Mouse (Mus musculus) heart, embryonic 15.5 days (tissue): ENCODE data around the gene Fbl. TPM values are rescaled to one million over a fixed set of nuclear protein-coding genes. Genes with fewer than 3 reads are reported as not detected.
A peak's percentile ranks its signal among the peaks of the same experiment; 100 is the strongest.
"Not testable (repeated sequence)": the region's sequence is repeated elsewhere in the genome, so short reads cannot be mapped to it uniquely, and the experiment has no call there.

Experiments used
- ATAC-seq: fragments of 200-750 bp; cut with Nextera tagmentation; replicated peaks from 2 replicates; pipeline ENCODE4 v1.8.0; 2017; ENCODE audit warnings: low read depth, moderate TSS enrichment; ENCODE audit not compliant: insufficient number of reproducible peaks, insufficient read depth, low FRiP score
- H3K27ac ChIP-seq: fragments of 300-500 bp; sonication (generic); 2 replicates; pipeline ENCODE4 v1.5.1; 2015; ENCODE audit warnings: mild to moderate bottlenecking, inconsistent platforms
- H3K27me3 ChIP-seq: fragments of 300-500 bp; sonication (generic); 2 replicates; pipeline ENCODE4 v1.6.1; 2015; ENCODE audit warnings: inconsistent platforms
- H3K36me3 ChIP-seq: fragments of 300-500 bp; sonication (generic); 2 replicates; pipeline ENCODE4 v1.6.1; 2015; ENCODE audit warnings: mild to moderate bottlenecking, inconsistent platforms
- H3K4me1 ChIP-seq: fragments of 300-500 bp; sonication (generic); replicated peaks from 2 replicates; pipeline ENCODE4 v1.6.1; 2015; ENCODE audit warnings: inconsistent platforms
- H3K4me2 ChIP-seq: fragments of 300-500 bp; sonication (generic); 2 replicates; pipeline ENCODE4 v1.6.1; 2015; ENCODE audit warnings: inconsistent platforms, mild to moderate bottlenecking, moderate library complexity
- H3K4me3 ChIP-seq: fragments of 300-500 bp; sonication (generic); 2 replicates; pipeline ENCODE4 v1.5.1; 2015; ENCODE audit warnings: mild to moderate bottlenecking, inconsistent platforms
- H3K9ac ChIP-seq: fragments of 300-500 bp; sonication (generic); 2 replicates; pipeline ENCODE4 v1.6.1; 2015; ENCODE audit warnings: mild to moderate bottlenecking, inconsistent platforms
- H3K9me3 ChIP-seq: fragments of 300-500 bp; sonication (generic); replicated peaks from 2 replicates; pipeline ENCODE4 v1.6.1; 2016; ENCODE audit warnings: inconsistent platforms
- WGBS: fragments of 180-500 bp; shearing (Covaris S2); methylation state at CpG from one replicate; pipeline ENCODE4 v1.1.7; 2015; ENCODE audit warnings: mixed read lengths; 5-methylcytosine and 5-hydroxymethylcytosine counted together
- polyA plus RNA-seq: library from polyadenylated mRNA; unstranded; fragments of >200 nt; fragmentation: Nextera tagmentation; extraction: Ambion mirVana; gene quantifications from 2 replicates; pipeline ENCODE4 v1.2.1, GENCODE M21; 2015

The Fbl gene
- polyA plus RNA-seq, result 67.5 and 76.4 TPM in 2 replicates

DNA sequence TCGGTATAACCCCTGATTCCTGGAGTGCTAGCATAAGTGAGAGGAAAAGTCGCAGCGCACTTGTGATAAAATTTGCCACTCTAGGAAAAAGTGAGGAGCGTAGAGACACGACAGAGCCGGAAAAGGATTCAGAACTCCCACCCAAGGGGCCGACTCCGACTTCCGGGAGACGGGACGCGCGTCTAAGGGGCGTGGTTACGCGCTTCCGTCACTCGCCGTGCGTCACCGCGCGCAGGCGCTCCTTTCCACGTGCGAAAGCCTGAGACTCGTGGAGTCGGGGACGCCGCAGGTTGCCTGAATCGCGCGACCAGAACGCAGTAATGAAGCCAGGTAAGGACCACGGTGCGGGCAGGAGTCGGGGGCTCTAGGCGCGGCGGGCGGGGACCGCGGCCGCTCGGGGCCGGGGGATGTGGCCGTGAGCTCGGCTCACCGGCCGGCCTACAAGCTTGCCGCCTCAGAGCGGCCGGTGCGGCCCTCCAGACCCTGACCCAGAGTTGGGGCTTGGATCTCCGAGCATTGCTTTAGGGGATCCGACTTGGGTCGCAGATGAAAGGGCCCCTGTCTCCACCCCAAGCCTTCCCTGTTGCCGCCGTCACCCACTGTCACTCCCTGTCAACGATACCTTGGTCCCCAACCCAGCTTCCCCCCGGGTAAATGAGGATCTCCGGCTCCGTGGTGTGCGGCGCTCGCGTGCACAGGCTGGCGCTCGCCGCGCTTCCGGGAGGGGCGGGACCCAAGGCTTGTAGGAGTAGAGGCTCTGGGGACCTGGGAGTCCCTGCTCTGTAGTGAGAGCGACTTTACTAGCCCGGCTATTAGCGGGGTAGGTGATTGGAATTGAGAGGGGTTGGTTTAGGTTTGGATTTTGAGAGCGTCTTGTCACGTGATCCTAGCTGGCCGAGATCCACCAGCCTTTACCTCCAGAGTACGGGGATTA is at the start of gene Fbl:
Gene Fbl, plus strand, starts transcription at position 222 of the 934 bp plus-strand sequence.
- Histone ChIP-seq H3K4me2 (peak within 1 kb of the TSS; percentile 94), H3K27me3 (no peaks in the 10 kb centered on the region), H3K36me3 (no peaks in the 10 kb centered on the region), H3K4me1 (peaks cover 25% of the 10 kb centered on the region), H3K9ac (peak within 1 kb of the TSS; percentile 86), H3K9me3 (no peaks in the 10 kb centered on the region), H3K27ac (peak within 1 kb of the TSS; percentile 92), H3K4me3 (peak within 1 kb of the TSS; percentile 91)
- peak; percentile 92 for ATAC-seq
- under 1% methylated on average over 78 of the region's 80 CpGs for WGBS

DNA sequence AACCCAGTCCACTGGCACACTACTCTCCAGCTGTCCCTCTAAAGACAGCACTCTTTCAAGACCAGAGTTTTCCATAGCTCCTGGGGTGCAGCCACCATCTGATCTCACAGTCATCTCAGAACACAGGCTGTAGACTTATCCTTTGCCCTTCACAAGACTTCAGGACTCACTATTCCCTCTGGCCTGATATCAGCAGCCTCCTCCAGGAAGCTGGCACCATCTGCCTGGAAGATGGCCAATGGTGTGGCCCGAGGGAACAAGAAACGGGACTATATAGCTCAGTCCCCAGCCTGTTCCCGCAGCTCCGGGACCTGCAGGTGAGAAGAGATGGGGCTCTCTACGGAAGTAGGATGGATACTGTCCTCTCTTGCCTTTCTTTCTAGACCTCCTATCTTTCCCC is 40.3 kb upstream of the Fbl start, which contains the start of gene 9530053A07Rik:
Gene 9530053A07Rik, plus strand, starts transcription at position 301 of the 400 bp plus-strand sequence.
- no peaks in the 10 kb centered on the region for H3K36me3 ChIP-seq
- H3K9me3 ChIP-seq, result no peaks in the 10 kb centered on the region
- no peak within 1 kb of the TSS for H3K4me3 ChIP-seq
- H3K4me1 ChIP-seq, result no peaks in the 10 kb centered on the region
- WGBS, result 83% methylated on average over 5 of the region's 5 CpGs
- no peak within 1 kb of the TSS for H3K27ac ChIP-seq
- no peak for ATAC-seq
- no peak within 1 kb of the TSS for H3K9ac ChIP-seq
- H3K27me3 ChIP-seq, result no peaks in the 10 kb centered on the region
- H3K4me2 ChIP-seq, result no peak within 1 kb of the TSS

DNA sequence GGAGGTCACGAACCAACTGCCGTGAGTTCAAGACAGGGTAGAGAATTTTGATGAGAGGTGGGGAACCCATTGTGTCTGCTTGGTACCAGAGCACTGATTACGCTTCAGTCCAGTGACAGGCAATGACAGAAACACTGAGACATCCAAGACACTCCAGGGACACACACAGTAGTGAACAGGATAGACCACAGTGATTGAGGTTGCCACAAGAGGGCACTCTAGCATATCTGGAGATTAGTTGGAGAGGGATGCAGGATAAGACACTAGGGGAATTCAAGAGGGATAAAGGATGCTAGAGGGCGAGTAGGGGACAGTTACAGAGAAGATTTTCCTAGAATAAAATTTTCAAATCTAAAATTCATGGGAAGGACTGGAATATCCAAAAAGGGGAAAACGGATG is 31.9 kb upstream of the Fbl start:
- H3K36me3 ChIP-seq, result no peaks in the 10 kb centered on the region
- 57% methylated on average over 5 of the region's 5 CpGs for WGBS
- H3K27ac ChIP-seq, result no peak overlapping the region
- H3K4me3 ChIP-seq, result no peak overlapping the region
- no peak overlapping the region for H3K4me2 ChIP-seq
- H3K9ac ChIP-seq, result no peak overlapping the region
- no peaks in the 10 kb centered on the region for H3K9me3 ChIP-seq
- no peak for ATAC-seq
- H3K4me1 ChIP-seq, result no peaks in the 10 kb centered on the region
- H3K27me3 ChIP-seq, result no peaks in the 10 kb centered on the region

DNA sequence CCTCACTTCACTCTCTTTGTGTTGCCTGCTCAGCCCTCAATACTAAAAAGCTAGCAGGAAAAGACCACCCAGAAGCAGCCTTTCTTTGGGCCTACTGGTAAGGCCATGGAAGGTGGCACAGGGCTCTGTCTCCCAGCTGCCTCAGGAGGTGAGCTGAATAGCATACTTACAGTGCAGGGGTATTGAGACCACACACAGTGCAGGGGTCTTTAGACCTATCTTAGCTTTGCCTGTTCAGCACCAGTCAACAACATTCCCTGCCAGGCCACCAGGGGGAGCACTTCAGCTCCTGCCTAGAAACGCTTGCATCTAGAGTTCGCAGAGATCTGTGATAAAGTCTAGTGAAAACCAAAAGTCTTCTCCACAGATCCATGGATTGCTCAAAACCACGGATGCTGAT is 21.2 kb upstream of the Fbl start:
- no peaks in the 10 kb centered on the region for H3K36me3 ChIP-seq
- no peak overlapping the region for H3K9ac ChIP-seq
- H3K27me3 ChIP-seq, result peaks cover 17% of the 10 kb centered on the region
- H3K27ac ChIP-seq, result no peak overlapping the region
- H3K4me1 ChIP-seq, result no peaks in the 10 kb centered on the region
- no peak overlapping the region for H3K4me3 ChIP-seq
- ATAC-seq, result no peak
- no peak overlapping the region for H3K4me2 ChIP-seq
- no peaks in the 10 kb centered on the region for H3K9me3 ChIP-seq
- 13% methylated on average over 3 of the region's 3 CpGs for WGBS

DNA sequence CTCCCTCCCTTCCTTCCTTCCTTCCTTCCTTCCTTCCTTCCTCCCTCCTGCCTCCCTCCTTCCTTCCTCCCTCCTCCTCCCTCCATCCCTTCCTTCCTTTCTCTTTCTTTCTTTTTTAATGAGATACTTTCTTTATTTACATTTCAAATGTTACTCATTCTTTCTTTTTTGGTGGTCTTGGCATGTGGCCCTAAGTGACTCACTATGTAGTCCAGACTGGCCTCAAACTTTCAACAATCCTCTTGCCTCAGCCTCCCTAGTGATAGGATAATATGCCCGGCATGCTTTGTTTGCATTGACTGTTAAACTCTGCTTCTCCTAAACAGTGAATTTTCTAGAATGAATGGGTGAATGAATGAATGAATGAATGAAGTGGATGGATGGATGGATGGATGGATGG is 19.7 kb upstream of the Fbl start:
- no peaks in the 10 kb centered on the region for H3K9me3 ChIP-seq
- no peak for ATAC-seq
- no peak overlapping the region for H3K4me3 ChIP-seq
- no peaks in the 10 kb centered on the region for H3K4me1 ChIP-seq
- peaks cover 17% of the 10 kb centered on the region for H3K27me3 ChIP-seq
- H3K4me2 ChIP-seq, result no peak overlapping the region
- no peak overlapping the region for H3K27ac ChIP-seq
- 74% methylated on average over 1 of the region's 1 CpGs for WGBS
- no peak overlapping the region for H3K9ac ChIP-seq
- H3K36me3 ChIP-seq, result no peaks in the 10 kb centered on the region

DNA sequence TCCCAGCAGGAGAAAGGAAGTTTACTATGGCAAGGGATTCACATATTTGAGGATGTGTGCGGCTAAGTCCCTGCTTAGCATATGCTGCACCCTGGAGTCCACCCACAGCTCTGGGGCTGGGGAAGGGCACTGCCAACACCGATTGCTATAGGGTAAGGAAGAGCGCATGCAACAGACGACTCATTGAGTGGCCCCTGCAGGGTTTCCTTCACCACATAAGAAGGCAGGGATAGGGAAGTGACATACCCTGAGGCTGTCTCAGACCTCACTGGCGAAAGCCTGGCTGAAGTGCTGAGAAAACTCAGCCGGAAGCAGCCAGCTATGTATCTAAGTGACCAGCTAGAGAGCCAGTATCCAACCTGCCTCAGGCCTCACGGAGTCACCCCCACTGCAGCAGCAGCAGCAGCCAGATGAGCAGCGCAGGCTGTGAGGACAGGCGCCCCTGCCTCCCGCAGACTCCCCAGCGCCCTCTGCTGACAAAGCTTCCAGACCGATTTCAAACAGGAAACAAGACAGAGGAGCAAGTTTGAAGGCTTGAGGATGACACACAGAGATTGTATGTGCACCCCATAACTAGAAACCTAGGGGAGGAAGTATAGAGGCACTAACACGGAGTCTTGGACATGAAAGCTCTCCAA is 17.8 kb upstream of the Fbl start:
- no peak overlapping the region for H3K4me2 ChIP-seq
- no peak for ATAC-seq
- H3K27me3 ChIP-seq, result peaks cover 17% of the 10 kb centered on the region
- no peak overlapping the region for H3K9ac ChIP-seq
- H3K36me3 ChIP-seq, result no peaks in the 10 kb centered on the region
- H3K9me3 ChIP-seq, result no peaks in the 10 kb centered on the region
- WGBS, result 15% methylated on average over 13 of the region's 13 CpGs
- H3K4me3 ChIP-seq, result no peak overlapping the region
- H3K4me1 ChIP-seq, result no peaks in the 10 kb centered on the region
- H3K27ac ChIP-seq, result no peak overlapping the region

DNA sequence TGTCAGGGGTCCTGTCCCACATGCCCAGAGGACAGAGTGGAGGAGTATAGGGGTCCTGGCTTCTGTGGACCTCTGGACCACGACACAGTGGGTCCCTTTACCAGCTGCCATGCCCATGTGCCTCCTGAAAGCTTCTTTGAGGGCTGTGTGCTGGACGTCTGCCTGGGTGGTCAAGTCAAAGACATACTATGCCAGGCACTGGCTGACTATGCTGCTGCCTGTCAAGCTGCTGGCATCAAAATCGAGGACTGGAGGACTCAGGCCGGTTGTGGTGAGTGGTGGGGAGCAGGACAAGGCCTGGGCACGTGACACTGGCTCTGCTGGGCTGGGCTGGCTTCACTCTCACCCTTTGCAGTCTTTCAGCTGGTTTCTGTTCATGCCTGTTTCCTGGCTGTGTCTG is 15.9 kb upstream of the Fbl start:
- not testable (repeated sequence) for H3K36me3 ChIP-seq

DNA sequence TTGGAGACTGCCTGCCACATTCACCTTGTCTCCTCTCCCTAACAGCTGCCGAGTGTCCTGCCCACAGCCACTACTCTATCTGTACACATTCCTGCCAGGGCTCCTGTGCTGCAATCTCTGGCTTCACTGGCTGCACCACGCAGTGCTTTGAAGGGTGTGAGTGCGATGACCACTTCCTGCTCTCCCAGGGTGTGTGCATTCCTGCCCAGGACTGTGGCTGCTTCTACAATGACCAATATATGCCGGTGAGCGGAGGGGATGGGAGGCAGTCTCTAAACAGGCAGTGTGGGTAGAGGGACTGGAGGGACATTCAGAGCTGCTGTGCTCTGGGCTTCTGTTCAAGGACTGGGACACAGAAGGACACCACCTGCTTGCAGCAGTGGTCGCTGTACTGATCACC is 10.2 kb upstream of the Fbl start:
- Histone ChIP-seq H3K27me3 (no peaks in the 10 kb centered on the region), H3K4me2 (no peak overlapping the region), H3K36me3 (no peaks in the 10 kb centered on the region), H3K4me3 (no peak overlapping the region), H3K9me3 (no peaks in the 10 kb centered on the region), H3K4me1 (no peaks in the 10 kb centered on the region), H3K27ac (no peak overlapping the region), H3K9ac (no peak overlapping the region)
- 28% methylated on average over 6 of the region's 6 CpGs for WGBS
- ATAC-seq, result no peak

More for the DNA sequence above, 15.9 kb upstream of the Fbl start:
- ATAC-seq, H3K4me1 ChIP-seq, H3K4me2 ChIP-seq, H3K9ac ChIP-seq, H3K9me3 ChIP-seq, H3K4me3 ChIP-seq, H3K27ac ChIP-seq: not testable (repeated sequence)
- H3K27me3 ChIP-seq, result peaks cover 12% of the 10 kb centered on the region
- WGBS, result 28% methylated on average over 5 of the region's 5 CpGs

DNA sequence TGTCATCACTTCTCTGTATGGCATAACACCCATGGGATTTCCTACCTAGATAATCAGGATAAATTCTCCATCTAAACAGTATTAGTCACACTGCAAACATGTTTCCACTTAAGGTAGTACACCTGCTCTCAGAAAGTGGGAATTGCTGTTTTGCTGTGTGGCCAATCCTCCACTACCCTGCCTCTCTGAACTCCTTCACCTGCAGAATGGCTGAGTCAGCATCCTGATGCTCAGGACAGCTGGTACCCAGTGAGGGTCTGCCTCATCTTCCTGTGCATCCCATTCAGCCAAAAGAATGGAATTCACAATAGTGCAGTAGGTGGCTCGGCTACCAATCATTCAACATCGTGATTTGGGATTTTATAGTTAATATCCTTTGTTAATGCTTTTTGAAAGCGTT is 9.6 kb upstream of the Fbl start:
- Histone ChIP-seq H3K27me3 (no peaks in the 10 kb centered on the region), H3K9me3 (no peaks in the 10 kb centered on the region), H3K4me2 (no peak overlapping the region), H3K36me3 (no peaks in the 10 kb centered on the region), H3K27ac (no peak overlapping the region), H3K9ac (no peak overlapping the region), H3K4me1 (no peaks in the 10 kb centered on the region), H3K4me3 (no peak overlapping the region)
- ATAC-seq, result no peak
- WGBS, result 74% methylated on average over 3 of the region's 3 CpGs

DNA sequence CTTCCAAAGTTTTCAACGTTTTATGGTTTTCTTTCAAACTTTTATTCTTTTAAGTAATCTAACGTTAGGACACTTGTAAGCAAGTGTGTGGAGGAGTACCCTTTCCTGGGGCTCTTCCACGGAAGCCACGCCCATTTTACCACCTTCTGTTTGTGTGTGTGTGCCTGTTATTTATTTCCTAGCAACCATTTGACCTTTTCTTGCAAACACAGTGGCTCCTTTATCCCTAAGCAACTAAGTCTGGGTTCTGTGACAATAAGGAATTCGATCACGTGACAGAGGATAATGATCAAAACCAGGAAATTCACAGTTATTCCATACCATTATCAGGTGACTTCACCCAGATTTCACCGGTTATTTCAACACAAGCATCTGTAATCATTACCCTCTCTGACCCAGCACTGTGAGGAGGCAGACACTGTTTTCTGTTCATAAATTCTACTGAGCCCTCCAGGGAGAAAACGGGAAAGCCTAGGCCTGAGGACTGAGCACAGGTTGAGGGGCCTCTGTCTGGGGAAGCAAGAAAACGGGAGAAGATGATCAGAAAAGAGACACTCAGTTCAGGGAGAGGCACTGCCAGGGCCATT is 8.3 kb upstream of the Fbl start:
- Histone ChIP-seq H3K4me3 (no peak overlapping the region), H3K27me3 (no peaks in the 10 kb centered on the region), H3K9ac (no peak overlapping the region), H3K27ac (no peak overlapping the region), H3K4me2 (no peak overlapping the region), H3K9me3 (no peaks in the 10 kb centered on the region), H3K36me3 (no peaks in the 10 kb centered on the region), H3K4me1 (no peaks in the 10 kb centered on the region)
- no peak for ATAC-seq
- 56% methylated on average over 9 of the region's 9 CpGs for WGBS

DNA sequence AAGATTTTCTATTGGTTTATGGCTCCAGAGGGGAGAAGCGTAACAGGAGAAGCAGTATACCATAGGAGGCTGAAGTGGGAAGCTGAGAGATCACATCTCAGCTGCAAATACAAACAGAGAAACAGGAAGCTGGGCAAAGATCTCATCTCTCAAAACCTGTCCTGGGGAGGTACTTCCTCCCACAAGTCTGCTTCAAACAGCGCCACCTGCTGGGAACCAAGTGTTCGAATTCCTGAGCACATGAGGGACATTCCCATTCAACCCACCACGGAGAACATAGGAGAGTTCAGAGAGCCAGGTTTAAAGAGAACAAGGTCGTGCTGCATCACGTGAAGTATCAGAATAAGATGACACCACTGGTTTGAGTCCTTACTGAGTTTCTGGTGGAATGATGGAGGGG is 4.1 kb upstream of the Fbl start:
- Histone ChIP-seq H3K36me3 (no peaks in the 10 kb centered on the region), H3K27ac (no peak overlapping the region), H3K4me1 (peaks cover 13% of the 10 kb centered on the region), H3K9ac (no peak overlapping the region), H3K4me2 (no peak overlapping the region), H3K27me3 (no peaks in the 10 kb centered on the region), H3K4me3 (no peak overlapping the region), H3K9me3 (no peaks in the 10 kb centered on the region)
- ATAC-seq, result no peak
- 77% methylated on average over 6 of the region's 6 CpGs for WGBS
